Mouse (Mus musculus) intestine, postnatal 0 days (tissue): ENCODE results near the gene Cda. TPM values are rescaled to one million over a fixed set of nuclear protein-coding genes. Genes with fewer than 3 reads are reported as not detected.
"Not testable (repeated sequence)": the region's sequence is repeated elsewhere in the genome, so short reads cannot be mapped to it uniquely, and the experiment has no call there.

ENCODE experiments used
- ATAC-seq: fragments of 200-750 bp; cut with Nextera tagmentation; 2 replicates; pipeline ENCODE4 v1.8.0; 2017; ENCODE audit warnings: mild to moderate bottlenecking, moderate TSS enrichment, moderate library complexity
- H3K27ac ChIP-seq: fragments of 300-500 bp; sonication (generic); 2 replicates; pipeline ENCODE4 v1.5.1; 2014; ENCODE audit warnings: mild to moderate bottlenecking, low read depth, low read length, moderate library complexity
- H3K27me3 ChIP-seq: fragments of 300-500 bp; sonication (generic); replicated peaks from 2 replicates; pipeline ENCODE4 v1.6.1; 2014; ENCODE audit warnings: low read length, mixed read lengths; ENCODE audit not compliant: control insufficient read depth, insufficient read depth
- H3K36me3 ChIP-seq: fragments of 300-500 bp; sonication (generic); 2 replicates; pipeline ENCODE4 v1.6.1; 2014; ENCODE audit warnings: mild to moderate bottlenecking, moderate library complexity; ENCODE audit not compliant: control insufficient read depth, insufficient read depth
- H3K4me1 ChIP-seq: fragments of 300-500 bp; sonication (generic); replicated peaks from 2 replicates; pipeline ENCODE4 v1.6.1; 2014; ENCODE audit warnings: antibody characterized with exemption, low read length, mixed read lengths; ENCODE audit not compliant: control insufficient read depth, insufficient read depth
- H3K4me2 ChIP-seq: fragments of 300-500 bp; sonication (generic); replicated peaks from 2 replicates; pipeline ENCODE4 v1.6.1; 2014; ENCODE audit warnings: low read depth, mild to moderate bottlenecking, moderate library complexity
- H3K4me3 ChIP-seq: fragments of 300-500 bp; sonication (generic); 2 replicates; pipeline ENCODE4 v1.5.1; 2014; ENCODE audit warnings: low read depth, low read length
- H3K9ac ChIP-seq: fragments of 300-500 bp; sonication (generic); 2 replicates; pipeline ENCODE4 v1.6.1; 2014; ENCODE audit warnings: mild to moderate bottlenecking, low read depth, low read length
- H3K9me3 ChIP-seq: fragments of 300-500 bp; sonication (generic); 2 replicates; pipeline ENCODE4 v1.6.1; 2016; ENCODE audit warnings: mixed run types; ENCODE audit not compliant: control insufficient read depth
- CTCF ChIP-seq: sonication (generic); IDR thresholded peaks from 2 replicates; pipeline ENCODE4 v1.5.1; 2016; ENCODE audit warnings: low read depth, mild to moderate bottlenecking, control low read depth, antibody characterized with exemption, moderate library complexity
- WGBS: fragments of 180-500 bp; shearing (Covaris S2); extraction: QIAGEN DNeasy Blood & Tissue Kit; methylation state at CpG from one replicate; pipeline ENCODE4 v1.1.7; 2014; 5-methylcytosine and 5-hydroxymethylcytosine counted together
- polyA plus RNA-seq: library from polyadenylated mRNA; unstranded; fragments of >200 nt; fragmentation: Nextera tagmentation; extraction: Ambion mirVana; gene quantifications from 2 replicates; pipeline ENCODE4 v1.2.1, GENCODE M21; 2015

Cda gene
- polyA plus RNA-seq, 1 experiment from 2014 or later: 37.5 TPM

- no peak overlapping the region for H3K4me2 ChIP-seq
- ATAC-seq: peak; percentile 50
- no peaks in the 10 kb centered on the region for H3K36me3 ChIP-seq
- H3K9me3 ChIP-seq: no peaks in the 10 kb centered on the region
- no peak for TF ChIP-seq CTCF
- no peaks in the 10 kb centered on the region for H3K27me3 ChIP-seq
- no peak overlapping the region for H3K4me3 ChIP-seq
- H3K27ac ChIP-seq: no peak overlapping the region
- no peak overlapping the region for H3K9ac ChIP-seq
- 0 out of 2 replicates have a peak, but pooled peaks cover 7% of the 10 kb centered on the region for H3K4me1 ChIP-seq
- 42% methylated on average over 4 of the region's 4 CpGs for WGBS
These were observed 34.7 kb downstream of the Cda start for GRCm38 (mm10) chr4:138333135-138333534.

GRCm38 (mm10) chr4:138331647-138332046 is 36.1 kb downstream of the Cda start:
- TF ChIP-seq CTCF: no peak
- Histone ChIP-seq H3K4me3 (no peak overlapping the region), H3K4me1 (0 out of 2 replicates have a peak, but pooled peaks cover 7% of the 10 kb centered on the region), H3K4me2 (no peak overlapping the region), H3K36me3 (no peaks in the 10 kb centered on the region), H3K27me3 (no peaks in the 10 kb centered on the region), H3K27ac (no peak overlapping the region), H3K9me3 (no peaks in the 10 kb centered on the region), H3K9ac (no peak overlapping the region)
- whole genome bisulfite sequencing: 83% methylated on average over 9 of the region's 9 CpGs
- no peak for ATAC-seq

- Histone ChIP-seq H3K4me3 (no peak overlapping the region), H3K4me2 (no peak overlapping the region), H3K9me3 (no peaks in the 10 kb centered on the region), H3K27me3 (no peaks in the 10 kb centered on the region), H3K36me3 (no peaks in the 10 kb centered on the region), H3K9ac (no peak overlapping the region), H3K4me1 (peaks cover 11% of the 10 kb centered on the region; the same call in 1 of the 2 replicates), H3K27ac (no peak overlapping the region)
- WGBS: 26% methylated on average over 15 of the region's 15 CpGs
- no peak for ATAC-seq
- no peak for TF ChIP-seq CTCF
These were observed 37.5 kb downstream of the Cda start for GRCm38 (mm10) chr4:138330264-138330671.

- H3K4me3 ChIP-seq: no peak overlapping the region
- 69% methylated on average over 7 of the region's 7 CpGs for WGBS
- TF ChIP-seq CTCF: no peak
- H3K36me3 ChIP-seq: no peaks in the 10 kb centered on the region
- H3K9ac ChIP-seq: no peak overlapping the region
- no peaks in the 10 kb centered on the region for H3K9me3 ChIP-seq
- H3K4me1 ChIP-seq: peaks cover 5% of the 10 kb centered on the region; the same call in 1 of the 2 replicates
- H3K4me2 ChIP-seq: peak overlapping the region; percentile 38; the same call in 1 of the 2 replicates
- no peaks in the 10 kb centered on the region for H3K27me3 ChIP-seq
- no peak for ATAC-seq
- 0 out of 2 replicates have a peak overlapping the region, but pooled peaks have one; percentile 46 for H3K27ac ChIP-seq
These were observed 39.8 kb downstream of the Cda start for GRCm38 (mm10) chr4:138327891-138328470.

GRCm38 (mm10) chr4:138327155-138327554 is 40.6 kb downstream of the Cda start:
- not testable (repeated sequence) for H3K27ac ChIP-seq, ATAC-seq, H3K4me3 ChIP-seq, H3K9me3 ChIP-seq, H3K36me3 ChIP-seq, H3K9ac ChIP-seq, H3K4me2 ChIP-seq, H3K27me3 ChIP-seq, H3K4me1 ChIP-seq
- WGBS: 68% methylated on average over 7 of the region's 12 CpGs

- no peaks in the 10 kb centered on the region for H3K9me3 ChIP-seq
- peak within 1 kb of the TSS; percentile 99 for H3K9ac ChIP-seq
- no peaks in the 10 kb centered on the region for H3K36me3 ChIP-seq
- 2% methylated on average over 41 of the region's 41 CpGs for WGBS
- ATAC-seq: peak; percentile 74
- H3K27me3 ChIP-seq: no peaks in the 10 kb centered on the region
- H3K27ac ChIP-seq: peak within 1 kb of the TSS; percentile 100
- H3K4me1 ChIP-seq: peaks cover 4% of the 10 kb centered on the region; the same call in 1 of the 2 replicates
- H3K4me2 ChIP-seq: peak within 1 kb of the TSS; percentile 78
- TF ChIP-seq CTCF: peak; percentile 97
- H3K4me3 ChIP-seq: peak within 1 kb of the TSS; percentile 96
These were observed 41.6 kb downstream of the Cda start, which contains the start of gene Pink1 for GRCm38 (mm10) chr4:138326077-138326695. Pink1 (minus strand) TSS chr4:138326307.
